Mouse (Mus musculus) kidney, adult 2 months (tissue): ENCODE data around the gene Gucy2e. TPM values are rescaled to one million over a fixed set of nuclear protein-coding genes. Genes with fewer than 3 reads are reported as not detected.

Experiments
- DNase-seq: peaks from one replicate; pipeline ENCODE4 v3.0.0; 2021
- H3K27ac ChIP-seq: fragments of 200-500 bp; 2 replicates; pipeline ENCODE4 v1.5.1; 2012; ENCODE audit warnings: low read depth, low read length, control low read depth, inconsistent platforms; ENCODE audit not compliant: insufficient read depth
- H3K27me3 ChIP-seq: fragments of 200-500 bp; replicated peaks from 2 replicates; pipeline ENCODE4 v1.6.1; 2012; ENCODE audit warnings: mild to moderate bottlenecking, moderate library complexity, low read length, inconsistent platforms; ENCODE audit not compliant: control insufficient read depth, insufficient read depth
- H3K36me3 ChIP-seq: fragments of 200-500 bp; 2 replicates; pipeline ENCODE4 v1.6.1; 2012; ENCODE audit warnings: mild to moderate bottlenecking, moderate library complexity, low read length, inconsistent platforms; ENCODE audit not compliant: control insufficient read depth, insufficient read depth
- H3K4me1 ChIP-seq: fragments of 200-500 bp; 2 replicates; pipeline ENCODE4 v1.6.1; 2011; ENCODE audit warnings: low read length; ENCODE audit not compliant: control insufficient read depth, insufficient read depth
- H3K4me3 ChIP-seq: fragments of 200-500 bp; 2 replicates; pipeline ENCODE4 v1.5.1; 2011; ENCODE audit warnings: mild to moderate bottlenecking, low read depth, low read length, control low read depth; ENCODE audit not compliant: insufficient read depth
- CTCF ChIP-seq: fragments of 200-500 bp; conservative IDR thresholded peaks from 2 replicates; pipeline ENCODE4 v1.5.1; 2011; ENCODE audit warnings: low read depth, mild to moderate bottlenecking, control low read depth, low read length, moderate library complexity, mixed read lengths; ENCODE audit not compliant: insufficient read depth, insufficient read length
- POLR2A ChIP-seq: fragments of 200-500 bp; IDR thresholded peaks from one replicate; pipeline ENCODE4 v1.6.1; 2011; ENCODE audit warnings: low read depth, low read length, control low read depth
- WGBS: fragments of 180-500 bp; shearing (Covaris S2); methylation state at CpG from one replicate; pipeline ENCODE4 v1.1.7; 2018; 5-methylcytosine and 5-hydroxymethylcytosine counted together
- polyA plus RNA-seq: library from polyadenylated mRNA; depleted of rRNA; stranded (reverse); fragments of >200 nt; gene quantifications from 2 replicates; pipeline ENCODE4 v1.2.3, GENCODE M21; 2012

Gucy2e gene
- polyA plus RNA-seq, 1 experiment: 0.02 TPM

GRCm38 (mm10) chr11:69197194-69197593, 39.6 kb downstream of the Gucy2e start:
- H3K4me3 ChIP-seq: peak overlapping the region; percentile 7; the same call in 1 of the 2 replicates
- 3% methylated on average over 14 of the region's 14 CpGs for WGBS
- H3K27ac ChIP-seq: no peak overlapping the region
- no peak for TF ChIP-seq POLR2A
- TF ChIP-seq CTCF: no peak
- no peaks in the 10 kb centered on the region for H3K36me3 ChIP-seq
- H3K27me3 ChIP-seq: no peaks in the 10 kb centered on the region
- no peaks in the 10 kb centered on the region for H3K4me1 ChIP-seq
- no peak for DNase-seq

GRCm38 (mm10) chr11:69196766-69197165, 40.1 kb downstream of the Gucy2e start:
- DNase-seq: no peak
- no peak overlapping the region for H3K4me3 ChIP-seq
- H3K36me3 ChIP-seq: no peaks in the 10 kb centered on the region
- no peaks in the 10 kb centered on the region for H3K4me1 ChIP-seq
- H3K27ac ChIP-seq: no peak overlapping the region
- 11% methylated on average over 5 of the region's 5 CpGs for WGBS
- TF ChIP-seq CTCF (no peak; the same call in 1 of the 2 replicates), POLR2A (no peak)
- H3K27me3 ChIP-seq: no peaks in the 10 kb centered on the region

GRCm38 (mm10) chr11:69192840-69193239, 44.0 kb downstream of the Gucy2e start:
- H3K27ac ChIP-seq: no peak overlapping the region
- H3K27me3 ChIP-seq: no peaks in the 10 kb centered on the region
- 2% methylated on average over 1 of the region's 1 CpGs for WGBS
- no peak overlapping the region for H3K4me3 ChIP-seq
- H3K4me1 ChIP-seq: no peaks in the 10 kb centered on the region
- TF ChIP-seq POLR2A (no peak), CTCF (peak; percentile 71)
- DNase-seq: peak; percentile 30
- no peaks in the 10 kb centered on the region for H3K36me3 ChIP-seq

- Histone ChIP-seq H3K4me3 (no peak overlapping the region), H3K27ac (no peak overlapping the region), H3K27me3 (no peaks in the 10 kb centered on the region), H3K4me1 (no peaks in the 10 kb centered on the region), H3K36me3 (no peaks in the 10 kb centered on the region)
- TF ChIP-seq POLR2A: no peak
- no peak for TF ChIP-seq CTCF
- 82% methylated on average over 6 of the region's 6 CpGs for WGBS
- DNase-seq: no peak
Observed at GRCm38 (mm10) chr11:69185936-69186335, 50.9 kb downstream of the Gucy2e start.

- no peak overlapping the region for H3K27ac ChIP-seq
- WGBS: 73% methylated on average over 5 of the region's 5 CpGs
- H3K4me3 ChIP-seq: no peak overlapping the region
- H3K27me3 ChIP-seq: no peaks in the 10 kb centered on the region
- no peak for DNase-seq
- no peaks in the 10 kb centered on the region for H3K36me3 ChIP-seq
- TF ChIP-seq CTCF: no peak
- TF ChIP-seq POLR2A: no peak
- no peaks in the 10 kb centered on the region for H3K4me1 ChIP-seq
Observed at GRCm38 (mm10) chr11:69185031-69185430, 51.8 kb downstream of the Gucy2e start.

GRCm38 (mm10) chr11:69180120-69180519, 56.7 kb downstream of the Gucy2e start:
- no peaks in the 10 kb centered on the region for H3K4me1 ChIP-seq
- no peaks in the 10 kb centered on the region for H3K36me3 ChIP-seq
- no peak for DNase-seq
- no peak overlapping the region for H3K27ac ChIP-seq
- H3K4me3 ChIP-seq: no peak overlapping the region
- no peaks in the 10 kb centered on the region for H3K27me3 ChIP-seq
- 90% methylated on average over 4 of the region's 4 CpGs for WGBS
- TF ChIP-seq CTCF (no peak), POLR2A (no peak)

- Histone ChIP-seq H3K4me3 (no peak overlapping the region), H3K4me1 (no peaks in the 10 kb centered on the region), H3K36me3 (no peaks in the 10 kb centered on the region), H3K27ac (no peak overlapping the region), H3K27me3 (no peaks in the 10 kb centered on the region)
- TF ChIP-seq CTCF: no peak
- no peak for TF ChIP-seq POLR2A
- no peak for DNase-seq
- WGBS: 69% methylated on average over 3 of the region's 3 CpGs
Observed at GRCm38 (mm10) chr11:69179512-69179911, 57.3 kb downstream of the Gucy2e start.

- Histone ChIP-seq H3K27ac (no peak overlapping the region), H3K27me3 (no peaks in the 10 kb centered on the region), H3K4me3 (no peak overlapping the region), H3K36me3 (no peaks in the 10 kb centered on the region), H3K4me1 (no peaks in the 10 kb centered on the region)
- DNase-seq: no peak
- TF ChIP-seq POLR2A (no peak), CTCF (no peak)
- 87% methylated on average over 3 of the region's 3 CpGs for WGBS
Observed at GRCm38 (mm10) chr11:69178525-69178924, 58.3 kb downstream of the Gucy2e start.
